Mouse (Mus musculus): ENCODE measurements at regions not wholly inside any gene's neighbourhood (a gene's known extent, or its start where the extent isn't known, plus 50 kb on each side); places are given as distances from the start of the nearest gene placed in this dataset.

DNA sequence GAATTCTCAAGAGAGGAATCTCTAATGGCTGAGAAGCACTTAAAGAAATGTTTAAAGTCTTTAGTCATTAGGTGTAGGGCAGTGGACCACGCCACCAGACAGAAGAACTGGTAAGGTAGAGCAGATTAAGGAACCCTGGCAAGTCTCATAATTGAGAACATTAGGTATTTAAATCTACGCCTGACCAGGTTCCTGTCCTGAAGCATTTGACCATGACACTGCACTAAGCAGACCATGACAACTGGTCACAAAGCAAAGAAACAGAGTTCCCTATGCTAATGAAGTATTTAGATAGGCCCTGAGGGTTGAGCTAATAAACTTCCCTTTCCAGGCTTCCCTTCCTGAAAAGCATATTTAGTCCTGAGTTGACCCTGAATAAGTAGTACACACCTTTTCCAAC is 562.3 kb downstream of the Cdh11 start:
- no peak for ATAC-seq (ENCODE audit: low FRiP score, low read depth)
- Histone ChIP-seq H3K4me2 (replicated peaks) (no peak overlapping the region), H3K27me3 (no peaks in the 10 kb centered on the region), H3K9ac (replicated peaks) (no peak overlapping the region), H3K9me3 (no peaks in the 10 kb centered on the region), H3K36me3 (no peaks in the 10 kb centered on the region), H3K27ac (replicated peaks) (no peak overlapping the region), H3K4me1 (no peaks in the 10 kb centered on the region), H3K4me3 (no peak overlapping the region)
- WGBS, result 81% methylated on average over 2 of the region's 2 CpGs

- H3K9me3 ChIP-seq, result no peaks in the 10 kb centered on the region
- no peak overlapping the region for H3K4me3 ChIP-seq
- no peak overlapping the region for H3K4me2 ChIP-seq (replicated peaks)
- H3K27me3 ChIP-seq, result no peaks in the 10 kb centered on the region
- H3K36me3 ChIP-seq, result no peaks in the 10 kb centered on the region
- no peak for ATAC-seq (ENCODE audit: low FRiP score, low read depth)
- WGBS, result 85% methylated on average over 1 of the region's 1 CpGs
- H3K4me1 ChIP-seq, result no peaks in the 10 kb centered on the region
- no peak overlapping the region for H3K9ac ChIP-seq (replicated peaks)
- H3K27ac ChIP-seq (replicated peaks), result no peak overlapping the region
These were observed 579.8 kb downstream of the Cdh11 start for GRCm38 (mm10) chr8:102205633-102206032.

DNA sequence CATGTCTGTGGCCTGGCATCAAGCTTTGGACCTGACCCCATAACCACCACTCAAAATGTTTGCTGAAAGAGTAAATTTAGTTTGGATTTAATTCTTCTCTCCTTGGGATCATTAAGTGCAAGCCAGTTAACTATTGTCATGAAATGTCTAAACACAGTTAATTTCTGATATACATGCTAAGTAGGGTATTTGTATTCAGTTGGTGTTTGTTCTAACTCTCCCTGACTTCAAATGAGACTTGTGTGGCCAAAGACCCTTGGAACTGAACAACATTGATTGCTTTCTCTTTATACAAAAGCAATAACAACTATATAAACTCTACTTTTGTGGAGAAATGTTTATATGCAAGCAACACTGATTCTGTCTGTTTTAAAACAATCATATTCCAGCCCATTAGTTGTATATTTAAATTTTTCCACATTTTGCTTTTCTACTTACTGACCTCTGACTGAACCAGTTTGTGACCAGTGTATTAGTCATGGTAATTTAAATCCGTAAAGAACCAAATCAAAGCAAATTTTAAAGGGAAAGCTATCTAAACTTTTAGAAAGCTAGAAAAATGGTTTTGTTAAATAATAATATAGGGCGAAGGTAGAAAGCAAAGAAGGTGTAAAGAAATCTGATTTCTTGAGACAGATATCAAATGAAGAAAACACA is 625.8 kb downstream of the Cdh11 start:
- H3K27ac ChIP-seq (replicated peaks), result no peak overlapping the region
- H3K4me1 ChIP-seq, result no peaks in the 10 kb centered on the region
- H3K9me3 ChIP-seq, result no peaks in the 10 kb centered on the region
- 77% methylated on average over 2 of the region's 2 CpGs for WGBS
- ATAC-seq (ENCODE audit: low FRiP score, low read depth), result no peak
- no peaks in the 10 kb centered on the region for H3K36me3 ChIP-seq
- no peak overlapping the region for H3K9ac ChIP-seq (replicated peaks)
- no peak overlapping the region for H3K4me3 ChIP-seq
- no peaks in the 10 kb centered on the region for H3K27me3 ChIP-seq
- no peak overlapping the region for H3K4me2 ChIP-seq (replicated peaks)

DNA sequence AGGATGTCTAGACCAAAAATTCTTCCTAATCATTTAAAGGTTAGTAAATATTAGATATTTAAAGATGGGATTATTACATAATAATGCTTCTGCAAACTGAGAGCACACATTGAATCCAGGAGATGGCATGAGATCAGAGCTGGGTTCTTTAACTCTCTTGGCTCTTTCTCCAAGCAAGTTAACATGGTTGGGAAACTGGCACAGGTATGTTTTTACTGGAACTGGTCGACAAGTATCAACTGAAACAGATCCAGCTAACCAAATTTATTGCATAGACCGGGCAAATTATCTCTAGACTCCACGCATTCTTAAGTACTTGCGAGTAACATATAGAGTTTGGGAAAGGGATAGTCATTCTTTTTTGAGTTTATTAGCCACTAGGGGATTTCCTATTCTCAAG is 666.8 kb downstream of the Cdh11 start:
- H3K4me1 ChIP-seq, result no peaks in the 10 kb centered on the region
- H3K4me3 ChIP-seq, result no peak overlapping the region
- H3K9ac ChIP-seq (replicated peaks), result no peak overlapping the region
- no peaks in the 10 kb centered on the region for H3K36me3 ChIP-seq
- H3K27me3 ChIP-seq, result no peaks in the 10 kb centered on the region
- 93% methylated on average over 4 of the region's 4 CpGs for WGBS
- H3K9me3 ChIP-seq, result no peaks in the 10 kb centered on the region
- no peak overlapping the region for H3K4me2 ChIP-seq (replicated peaks)
- H3K27ac ChIP-seq (replicated peaks), result no peak overlapping the region
- no peak for ATAC-seq (ENCODE audit: low FRiP score, low read depth)

DNA sequence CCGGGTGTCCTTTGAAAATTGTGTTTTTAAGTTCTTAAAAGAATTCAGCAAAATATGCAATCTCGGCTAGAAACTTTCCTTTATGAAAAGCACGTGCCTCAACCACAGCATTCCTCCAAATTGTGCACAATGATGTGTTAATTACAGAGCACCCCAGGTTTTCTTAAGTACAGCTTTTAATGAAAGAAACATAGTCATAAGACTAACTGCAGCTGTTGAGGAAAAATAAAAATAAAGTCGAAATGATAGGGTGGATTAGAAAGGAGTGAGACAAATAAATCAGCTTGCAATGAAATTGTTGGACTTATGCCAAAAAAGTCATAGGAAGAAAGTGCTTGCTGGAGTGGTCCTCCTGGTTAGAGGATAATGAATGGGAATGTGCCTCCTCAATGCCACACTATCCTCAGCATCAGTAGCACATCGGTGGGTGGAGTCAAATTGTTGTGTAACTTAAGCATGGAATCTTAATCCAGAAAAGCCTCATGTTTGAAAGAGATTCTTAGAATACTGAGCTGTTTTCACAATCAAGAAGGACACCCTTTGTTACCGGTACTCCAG is 668.5 kb downstream of the Cdh11 start:
- no peak overlapping the region for H3K9ac ChIP-seq (replicated peaks)
- 82% methylated on average over 6 of the region's 6 CpGs for WGBS
- no peaks in the 10 kb centered on the region for H3K27me3 ChIP-seq
- H3K36me3 ChIP-seq, result no peaks in the 10 kb centered on the region
- no peak overlapping the region for H3K27ac ChIP-seq (replicated peaks)
- H3K4me2 ChIP-seq (replicated peaks), result no peak overlapping the region
- H3K4me3 ChIP-seq, result no peak overlapping the region
- no peak for ATAC-seq (ENCODE audit: low FRiP score, low read depth)
- H3K4me1 ChIP-seq, result no peaks in the 10 kb centered on the region
- H3K9me3 ChIP-seq, result no peaks in the 10 kb centered on the region

- ATAC-seq (ENCODE audit: low FRiP score, low read depth), result peak; percentile 89
- H3K4me1 ChIP-seq, result peaks cover 3% of the 10 kb centered on the region; the same call in 1 of the 2 replicates
- H3K27me3 ChIP-seq, result no peaks in the 10 kb centered on the region
- H3K4me3 ChIP-seq, result no peak overlapping the region
- H3K36me3 ChIP-seq, result no peaks in the 10 kb centered on the region
- H3K9ac ChIP-seq (replicated peaks), result no peak overlapping the region
- H3K27ac ChIP-seq (replicated peaks), result no peak overlapping the region
- 29% methylated on average over 7 of the region's 7 CpGs for WGBS
- H3K9me3 ChIP-seq, result no peaks in the 10 kb centered on the region
- H3K4me2 ChIP-seq (replicated peaks), result no peak overlapping the region
These were observed 681.7 kb downstream of the Cdh11 start for GRCm38 (mm10) chr8:102103773-102104172.

GRCm38 (mm10) chr8:102096726-102097125 is 688.7 kb downstream of the Cdh11 start:
- no peak for ATAC-seq (ENCODE audit: low FRiP score, low read depth)
- Histone ChIP-seq H3K9me3 (no peaks in the 10 kb centered on the region), H3K27ac (replicated peaks) (no peak overlapping the region), H3K9ac (replicated peaks) (no peak overlapping the region), H3K27me3 (no peaks in the 10 kb centered on the region), H3K4me1 (no peaks in the 10 kb centered on the region), H3K36me3 (no peaks in the 10 kb centered on the region), H3K4me2 (replicated peaks) (no peak overlapping the region), H3K4me3 (no peak overlapping the region)
- 73% methylated on average over 7 of the region's 7 CpGs for WGBS

DNA sequence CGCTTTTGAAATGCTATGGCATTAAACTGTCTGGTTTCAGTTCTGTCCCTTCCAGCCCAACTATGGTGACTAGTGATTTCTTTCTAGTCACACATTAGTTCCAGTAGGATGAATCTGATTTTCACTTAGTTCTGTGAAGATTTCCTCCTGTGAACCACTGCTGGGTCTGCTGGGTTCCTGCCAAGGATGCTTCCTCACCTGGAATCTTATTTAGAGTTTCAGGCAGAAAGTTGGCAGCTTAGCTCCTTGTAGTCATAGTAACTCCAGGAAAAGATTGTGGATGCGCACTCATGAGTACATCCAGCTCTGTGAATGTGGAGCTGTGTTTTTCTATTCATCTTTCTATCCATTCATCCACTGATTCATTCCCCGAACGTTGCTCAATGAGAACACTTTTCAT is 699.5 kb downstream of the Cdh11 start:
- Histone ChIP-seq H3K4me2 (replicated peaks) (no peak overlapping the region), H3K27me3 (no peaks in the 10 kb centered on the region), H3K36me3 (no peaks in the 10 kb centered on the region), H3K9ac (replicated peaks) (no peak overlapping the region), H3K4me3 (no peak overlapping the region), H3K27ac (replicated peaks) (no peak overlapping the region), H3K4me1 (no peaks in the 10 kb centered on the region), H3K9me3 (no peaks in the 10 kb centered on the region)
- no peak for ATAC-seq (ENCODE audit: low FRiP score, low read depth)
- WGBS, result 75% methylated on average over 4 of the region's 4 CpGs

GRCm38 (mm10) chr8:102075611-102076010 is 709.8 kb downstream of the Cdh11 start:
- H3K27me3 ChIP-seq, result no peaks in the 10 kb centered on the region
- H3K4me2 ChIP-seq (replicated peaks), result no peak overlapping the region
- H3K36me3 ChIP-seq, result no peaks in the 10 kb centered on the region
- no peak overlapping the region for H3K27ac ChIP-seq (replicated peaks)
- 83% methylated on average over 1 of the region's 1 CpGs for WGBS
- no peak overlapping the region for H3K9ac ChIP-seq (replicated peaks)
- H3K4me3 ChIP-seq, result no peak overlapping the region
- H3K9me3 ChIP-seq, result no peaks in the 10 kb centered on the region
- no peaks in the 10 kb centered on the region for H3K4me1 ChIP-seq
- ATAC-seq (ENCODE audit: low FRiP score, low read depth), result no peak

DNA sequence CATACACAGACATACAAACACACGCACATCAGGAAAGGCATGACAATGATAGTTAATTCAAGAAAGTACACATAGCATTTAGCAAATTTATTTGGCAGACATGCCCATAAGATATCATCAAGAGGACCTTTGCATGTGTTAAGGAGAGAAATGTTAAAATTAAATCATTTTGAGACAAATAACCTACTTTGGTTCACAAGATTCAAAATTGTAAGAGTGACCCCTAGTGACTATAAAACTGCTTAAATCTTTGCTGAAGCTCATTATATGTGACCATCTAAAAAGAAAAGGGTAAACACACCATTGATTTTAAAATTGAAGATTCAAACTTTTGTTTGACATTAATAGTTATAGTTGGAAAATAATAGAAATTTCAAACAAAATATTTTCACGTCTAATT is 721.3 kb downstream of the Cdh11 start:
- Histone ChIP-seq H3K27me3 (no peaks in the 10 kb centered on the region), H3K4me1 (no peaks in the 10 kb centered on the region), H3K4me3 (no peak overlapping the region), H3K9me3 (no peaks in the 10 kb centered on the region), H3K9ac (replicated peaks) (no peak overlapping the region), H3K36me3 (no peaks in the 10 kb centered on the region), H3K27ac (replicated peaks) (no peak overlapping the region), H3K4me2 (replicated peaks) (no peak overlapping the region)
- ATAC-seq (ENCODE audit: low FRiP score, low read depth), result no peak
- 92% methylated on average over 2 of the region's 2 CpGs for WGBS

- 75% methylated on average over 3 of the region's 3 CpGs for WGBS
- Histone ChIP-seq H3K27me3 (no peaks in the 10 kb centered on the region), H3K9me3 (no peaks in the 10 kb centered on the region), H3K36me3 (no peaks in the 10 kb centered on the region), H3K4me1 (no peaks in the 10 kb centered on the region), H3K4me3 (no peak overlapping the region), H3K9ac (replicated peaks) (no peak overlapping the region), H3K4me2 (replicated peaks) (no peak overlapping the region), H3K27ac (replicated peaks) (no peak overlapping the region)
- ATAC-seq (ENCODE audit: low FRiP score, low read depth), result no peak
These were observed 732.0 kb downstream of the Cdh11 start for GRCm38 (mm10) chr8:102053429-102053828.

- WGBS, result 89% methylated on average over 5 of the region's 5 CpGs
- no peak overlapping the region for H3K27ac ChIP-seq (replicated peaks)
- H3K4me3 ChIP-seq, result no peak overlapping the region
- H3K4me1 ChIP-seq, result no peaks in the 10 kb centered on the region
- H3K9ac ChIP-seq (replicated peaks), result no peak overlapping the region
- H3K4me2 ChIP-seq (replicated peaks), result no peak overlapping the region
- H3K36me3 ChIP-seq, result no peaks in the 10 kb centered on the region
- no peak for ATAC-seq (ENCODE audit: low FRiP score, low read depth)
- no peaks in the 10 kb centered on the region for H3K27me3 ChIP-seq
- no peaks in the 10 kb centered on the region for H3K9me3 ChIP-seq
These were observed 758.2 kb downstream of the Cdh11 start for GRCm38 (mm10) chr8:102026956-102027927.

Data from midbrain, embryonic 12.5 days (tissue).